Mouse (Mus musculus): ENCODE results near the gene Gm20388.

DNA sequence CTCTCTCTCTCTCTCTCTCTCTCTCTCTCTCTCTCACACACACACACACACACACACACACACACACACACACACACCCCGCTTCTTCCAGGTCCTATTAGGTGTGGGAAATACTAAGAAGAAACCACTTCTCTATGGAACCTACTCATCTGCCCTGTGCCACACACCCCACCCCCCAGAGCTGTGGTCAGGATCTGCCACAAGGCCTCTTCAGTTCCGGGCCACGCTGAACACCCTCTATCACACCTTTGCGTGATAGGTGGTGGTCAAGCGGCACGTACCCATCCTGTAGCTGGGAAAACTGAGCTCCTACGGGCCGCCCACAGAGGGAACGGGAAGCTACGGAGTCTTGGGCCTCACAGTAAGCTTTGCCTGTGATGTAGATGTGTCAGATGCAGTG, 555.6 kb downstream of the Gm20388 start:
- TF ChIP-seq GATA1 (IDR thresholded peaks at IDR 0.05; ENCODE audit: low read length) (no peak), TAL1 (IDR thresholded peaks at IDR 0.05; ENCODE audit: low read length) (no peak)

All from erythroblast, embryonic 14.5 days (primary cell).